Mouse (Mus musculus) heart, postnatal 0 days (tissue): ENCODE results near the gene Lalba. TPM values are rescaled to one million over a fixed set of nuclear protein-coding genes. Genes with fewer than 3 reads are reported as not detected.
"Not testable (repeated sequence)": the region's sequence is repeated elsewhere in the genome, so short reads cannot be mapped to it uniquely, and the experiment has no call there.

ENCODE experiments used
- ATAC-seq: fragments of 200-750 bp; cut with Nextera tagmentation; 2 replicates; pipeline ENCODE4 v1.8.0; 2017; ENCODE audit warnings: low read depth, moderate number of reproducible peaks, moderate library complexity; ENCODE audit not compliant: insufficient read depth
- DNase-seq: peaks from one replicate; pipeline ENCODE4 v3.0.0-alpha.2; 2016; ENCODE audit warnings: low spot score
- H3K27ac ChIP-seq: fragments of 300-500 bp; sonication (generic); 2 replicates; pipeline ENCODE4 v1.5.1; 2014; ENCODE audit warnings: low read depth, mild to moderate bottlenecking
- H3K27me3 ChIP-seq: fragments of 300-500 bp; sonication (generic); 2 replicates; pipeline ENCODE4 v1.6.1; 2014; ENCODE audit warnings: low read length, mixed read lengths; ENCODE audit not compliant: control insufficient read depth, insufficient read depth
- H3K36me3 ChIP-seq: fragments of 300-500 bp; sonication (generic); replicated peaks from 2 replicates; pipeline ENCODE4 v1.6.1; 2014; ENCODE audit warnings: low read length, mixed read lengths; ENCODE audit not compliant: control insufficient read depth, insufficient read depth
- H3K4me1 ChIP-seq: fragments of 300-500 bp; sonication (generic); 2 replicates; pipeline ENCODE4 v1.6.1; 2014; ENCODE audit warnings: antibody characterized with exemption; ENCODE audit not compliant: control insufficient read depth, insufficient read depth
- H3K4me2 ChIP-seq: fragments of 300-500 bp; sonication (generic); 2 replicates; pipeline ENCODE4 v1.6.1; 2014; ENCODE audit warnings: low read depth, mild to moderate bottlenecking, low read length, moderate library complexity
- H3K4me3 ChIP-seq: fragments of 300-500 bp; sonication (generic); 2 replicates; pipeline ENCODE4 v1.5.1; 2014; ENCODE audit warnings: low read depth, low read length
- H3K9ac ChIP-seq: fragments of 300-500 bp; sonication (generic); replicated peaks from 2 replicates; pipeline ENCODE4 v1.6.1; 2014; ENCODE audit warnings: low read depth, low read length, mixed read lengths
- H3K9me3 ChIP-seq: fragments of 300-500 bp; sonication (generic); replicated peaks from 2 replicates; pipeline ENCODE4 v1.6.1; 2016; ENCODE audit warnings: low read length; ENCODE audit not compliant: control insufficient read depth
- CTCF ChIP-seq: IDR thresholded peaks from 2 replicates; pipeline ENCODE4 v1.5.1; 2016; ENCODE audit warnings: antibody characterized with exemption, control low read depth, low read depth
- EP300 ChIP-seq: IDR thresholded peaks from 2 replicates; pipeline ENCODE4 v1.6.1; 2016; ENCODE audit warnings: antibody characterized with exemption, low read depth
- WGBS: fragments of 180-500 bp; shearing (Covaris S2); extraction: QIAGEN DNeasy Blood & Tissue Kit; methylation state at CpG from one replicate; pipeline ENCODE4 v1.1.7; 2014; 5-methylcytosine and 5-hydroxymethylcytosine counted together
- polyA plus RNA-seq: library from polyadenylated mRNA; unstranded; fragments of >200 nt; fragmentation: Nextera tagmentation; extraction: Ambion mirVana; gene quantifications from 2 replicates; pipeline ENCODE4 v1.2.1, GENCODE M21; 2015
- total RNA-seq: library from RNA; depleted of rRNA; stranded (reverse); fragments of >200 nt; gene quantifications from 2 replicates; pipeline ENCODE4 v1.2.3, GENCODE M21; 2014; ENCODE audit warnings: low replicate concordance

The Lalba gene
- total and polyA plus RNA-seq, 2 experiments from 2014 or later, result 0.36 TPM; not detected in 1

GRCm38 (mm10) chr15:98521245-98521644, 38.7 kb upstream of the Lalba start:
- WGBS, result 84% methylated on average over 3 of the region's 3 CpGs
- no peaks in the 10 kb centered on the region for H3K9me3 ChIP-seq
- H3K4me3 ChIP-seq, result no peak overlapping the region
- no peak for TF ChIP-seq CTCF
- TF ChIP-seq EP300, result no peak
- H3K9ac ChIP-seq, result no peak overlapping the region
- no peaks in the 10 kb centered on the region for H3K4me1 ChIP-seq
- no peak for ATAC-seq
- no peak overlapping the region for H3K27ac ChIP-seq
- peaks cover 80% of the 10 kb centered on the region for H3K36me3 ChIP-seq
- no peak for DNase-seq
- no peak overlapping the region for H3K4me2 ChIP-seq
- no peaks in the 10 kb centered on the region for H3K27me3 ChIP-seq

DNA sequence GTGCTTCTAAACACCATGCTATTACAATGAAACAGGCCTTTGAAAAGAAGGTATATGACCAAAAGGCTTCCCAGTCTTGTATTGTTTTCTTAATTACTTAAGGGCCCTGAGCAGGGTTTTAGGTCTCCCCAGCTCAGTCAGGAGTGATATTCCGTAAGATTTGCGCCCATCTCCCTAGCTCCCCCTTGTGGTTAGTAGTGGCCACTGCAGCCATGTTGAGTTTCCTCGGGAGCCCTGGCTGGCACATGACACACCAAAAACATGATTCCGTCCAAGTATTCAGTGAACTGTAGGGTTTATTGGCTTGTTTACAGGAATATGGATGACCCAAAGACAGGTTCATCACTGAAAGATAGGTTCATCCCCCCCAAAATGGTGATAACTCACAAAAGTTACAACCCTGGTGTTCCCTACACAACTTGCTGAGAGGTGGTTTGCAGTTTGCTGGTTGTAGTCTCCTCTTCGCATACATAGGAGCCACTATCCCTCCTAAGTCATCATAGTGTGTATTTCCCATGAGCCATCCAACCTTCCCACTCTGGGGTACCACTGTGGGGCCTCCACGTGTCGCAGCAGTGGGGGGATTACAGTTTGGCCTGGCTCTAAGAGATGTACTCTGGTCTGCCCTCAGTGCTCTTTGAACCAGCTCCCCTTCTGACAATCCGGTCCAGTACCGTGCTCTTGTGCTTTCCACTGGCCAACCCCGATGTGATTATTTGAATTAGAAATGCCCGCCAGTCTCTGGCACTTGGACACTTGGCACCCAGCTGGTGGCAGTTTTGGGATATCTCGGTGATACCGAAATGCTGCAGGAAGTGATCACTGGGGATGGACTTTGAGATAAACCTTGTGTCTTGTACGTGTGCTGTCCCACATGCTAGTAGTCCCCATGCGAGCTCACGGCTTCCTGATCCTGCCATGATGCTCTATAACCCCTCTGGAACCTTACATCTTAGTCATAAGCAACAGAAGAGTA, 35.1 kb upstream of the Lalba start:
- no peak for ATAC-seq
- no peaks in the 10 kb centered on the region; the same call in 1 of the 2 replicates for H3K9me3 ChIP-seq
- no peak overlapping the region for H3K9ac ChIP-seq
- H3K4me2 ChIP-seq, result no peak overlapping the region
- peaks cover 9% of the 10 kb centered on the region for H3K4me1 ChIP-seq
- peak; percentile 93 for TF ChIP-seq CTCF
- no peak for TF ChIP-seq EP300
- no peak overlapping the region for H3K27ac ChIP-seq
- peaks cover 48% of the 10 kb centered on the region for H3K36me3 ChIP-seq
- H3K27me3 ChIP-seq, result no peaks in the 10 kb centered on the region
- WGBS, result 64% methylated on average over 16 of the region's 16 CpGs
- H3K4me3 ChIP-seq, result no peak overlapping the region
- DNase-seq, result peak; percentile 56

GRCm38 (mm10) chr15:98514845-98515244, 32.3 kb upstream of the Lalba start:
- ATAC-seq, H3K4me3 ChIP-seq, H3K27me3 ChIP-seq, H3K27ac ChIP-seq, H3K4me2 ChIP-seq, H3K9me3 ChIP-seq, H3K9ac ChIP-seq, H3K4me1 ChIP-seq, DNase-seq: not testable (repeated sequence)
- WGBS, result 46% methylated on average over 2 of the region's 2 CpGs
- peaks cover 20% of the 10 kb centered on the region for H3K36me3 ChIP-seq

DNA sequence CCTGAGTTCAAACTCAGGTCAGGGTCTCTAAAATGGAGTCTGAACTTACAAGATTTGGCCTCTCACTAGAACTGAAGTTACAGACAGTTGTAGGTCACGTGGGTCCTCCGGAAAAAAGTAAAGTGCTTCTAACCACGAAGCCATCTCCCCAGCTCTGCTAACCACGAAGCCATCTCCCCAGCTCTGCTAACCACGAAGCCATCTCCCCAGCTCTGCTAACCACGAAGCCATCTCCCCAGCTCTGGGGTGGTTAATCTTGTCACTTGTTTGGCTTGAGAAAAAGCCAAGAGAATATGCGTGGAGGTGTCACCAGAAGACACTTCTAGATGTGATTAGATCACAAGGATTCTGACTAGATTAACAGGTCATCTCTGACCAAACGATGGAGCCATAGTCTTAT, 31.6 kb upstream of the Lalba start:
- Histone ChIP-seq H3K4me3 (no peak overlapping the region), H3K9ac (no peak overlapping the region), H3K4me1 (peaks cover 9% of the 10 kb centered on the region), H3K27ac (no peak overlapping the region), H3K27me3 (no peaks in the 10 kb centered on the region), H3K9me3 (no peaks in the 10 kb centered on the region; the same call in 1 of the 2 replicates), H3K4me2 (no peak overlapping the region), H3K36me3 (peaks cover 14% of the 10 kb centered on the region)
- no peak for DNase-seq
- TF ChIP-seq CTCF (no peak), EP300 (no peak)
- ATAC-seq, result no peak
- WGBS, result 75% methylated on average over 8 of the region's 8 CpGs

- WGBS, result 57% methylated on average over 3 of the region's 3 CpGs
- H3K4me1 ChIP-seq, H3K9me3 ChIP-seq, H3K4me3 ChIP-seq, H3K4me2 ChIP-seq, DNase-seq, H3K27me3 ChIP-seq, ATAC-seq: not testable (repeated sequence)
- Histone ChIP-seq H3K36me3 (peaks cover 14% of the 10 kb centered on the region), H3K9ac (0 out of 2 replicates have a peak overlapping the region, but pooled peaks have one; percentile 1), H3K27ac (peak overlapping the region; percentile 78; the same call in 1 of the 2 replicates)
These were observed 31.2 kb upstream of the Lalba start for GRCm38 (mm10) chr15:98513676-98514075.
